Mouse (Mus musculus): ENCODE measurements around the gene St3gal4. TPM values are rescaled to one million over a fixed set of nuclear protein-coding genes. Genes with fewer than 3 reads are reported as not detected.

St3gal4 gene
- total RNA-seq, 2 experiments from 2014 or later, result 24.4 to 25.2 TPM

- intact Hi-C loops (cut with DNase I), result no loop called here
- H3K27ac ChIP-seq, result no peak overlapping the region
- H3K4me3 ChIP-seq, result no peak overlapping the region
- TF ChIP-seq CTCF (IDR thresholded peaks at IDR 0.05), result no peak
- no peak for DNase-seq (ENCODE audit: extremely low spot score in 1 of 2, low spot score in 2 of 2)
These were observed 80.0 kb downstream of the St3gal4 start for GRCm38 (mm10) chr9:35038922-35039586.

- intact Hi-C loops (cut with DNase I), result no loop called here
- TF ChIP-seq CTCF (IDR thresholded peaks at IDR 0.05), result no peak
- Histone ChIP-seq H3K4me3 (no peak overlapping the region), H3K27ac (no peak overlapping the region)
- DNase-seq (ENCODE audit: extremely low spot score in 1 of 2, low spot score in 2 of 2), result no peak
These were observed 84.0 kb downstream of the St3gal4 start for GRCm38 (mm10) chr9:35035074-35035473.

- no peak for DNase-seq (ENCODE audit: extremely low spot score in 1 of 2, low spot score in 2 of 2)
- Histone ChIP-seq H3K4me3 (no peak overlapping the region), H3K27ac (no peak overlapping the region)
- intact Hi-C loops (cut with DNase I), result loop anchor here (2.0 kb wide), 1 partner anchor 134 kb away; no protein-coding TSS in a partner anchor
- TF ChIP-seq CTCF (IDR thresholded peaks at IDR 0.05), result no peak
These were observed 86.6 kb downstream of the St3gal4 start for GRCm38 (mm10) chr9:35032457-35032856.

GRCm38 (mm10) chr9:35030823-35031222 lies 88.2 kb downstream of the St3gal4 start:
- Histone ChIP-seq H3K27ac (no peak overlapping the region), H3K4me3 (no peak overlapping the region)
- intact Hi-C loops (cut with DNase I), result no loop called here
- peak; percentile 52 for TF ChIP-seq CTCF (IDR thresholded peaks at IDR 0.05)
- no peak for DNase-seq (ENCODE audit: extremely low spot score in 1 of 2, low spot score in 2 of 2)

GRCm38 (mm10) chr9:35027382-35027997 lies 91.6 kb downstream of the St3gal4 start:
- no peak for DNase-seq (ENCODE audit: extremely low spot score in 1 of 2, low spot score in 2 of 2)
- Histone ChIP-seq H3K4me3 (no peak overlapping the region), H3K27ac (no peak overlapping the region)
- intact Hi-C loops (cut with DNase I), result no loop called here
- TF ChIP-seq CTCF (IDR thresholded peaks at IDR 0.05), result no peak

GRCm38 (mm10) chr9:35026897-35027311 lies 92.2 kb downstream of the St3gal4 start:
- DNase-seq (ENCODE audit: extremely low spot score in 1 of 2, low spot score in 2 of 2), result no peak
- no peak for TF ChIP-seq CTCF (IDR thresholded peaks at IDR 0.05)
- intact Hi-C loops (cut with DNase I), result no loop called here
- Histone ChIP-seq H3K27ac (no peak overlapping the region), H3K4me3 (no peak overlapping the region)

- intact Hi-C loops (cut with DNase I), result no loop called here
These were observed 92.8 kb downstream of the St3gal4 start for GRCm38 (mm10) chr9:35026311-35026710.

GRCm38 (mm10) chr9:35024591-35025496 lies 94.2 kb downstream of the St3gal4 start:
- no peak for TF ChIP-seq CTCF (IDR thresholded peaks at IDR 0.05)
- H3K27ac ChIP-seq, result no peak overlapping the region
- H3K4me3 ChIP-seq, result no peak overlapping the region
- intact Hi-C loops (cut with DNase I), result no loop called here
- DNase-seq (ENCODE audit: extremely low spot score in 1 of 2, low spot score in 2 of 2), result no peak

More at GRCm38 (mm10) chr9:35026311-35026710, 92.8 kb downstream of the St3gal4 start:
- no peak for DNase-seq (ENCODE audit: extremely low spot score in 1 of 2, low spot score in 2 of 2)
- H3K4me3 ChIP-seq, result no peak overlapping the region
- TF ChIP-seq CTCF (IDR thresholded peaks at IDR 0.05), result no peak
- no peak overlapping the region for H3K27ac ChIP-seq

GRCm38 (mm10) chr9:35021744-35022143 lies 97.3 kb downstream of the St3gal4 start:
- H3K27ac ChIP-seq, result no peak overlapping the region
- no peak overlapping the region for H3K4me3 ChIP-seq
- no peak for DNase-seq (ENCODE audit: extremely low spot score in 1 of 2, low spot score in 2 of 2)
- TF ChIP-seq CTCF (IDR thresholded peaks at IDR 0.05), result no peak
- intact Hi-C loops (cut with DNase I), result no loop called here

- intact Hi-C loops (cut with DNase I), result no loop called here
- no peak overlapping the region for H3K4me3 ChIP-seq
- no peak for DNase-seq (ENCODE audit: extremely low spot score in 1 of 2, low spot score in 2 of 2)
- no peak overlapping the region for H3K27ac ChIP-seq
- no peak for TF ChIP-seq CTCF (IDR thresholded peaks at IDR 0.05)
These were observed 98.9 kb downstream of the St3gal4 start for GRCm38 (mm10) chr9:35020015-35020653.

GRCm38 (mm10) chr9:35019372-35019771 lies 99.7 kb downstream of the St3gal4 start:
- intact Hi-C loops (cut with DNase I), result loop anchor here (1.0 to 10.0 kb wide), 8 partner anchors 36 to 1757 kb away; no protein-coding TSS in a partner anchor
- DNase-seq (ENCODE audit: extremely low spot score in 1 of 2, low spot score in 2 of 2), result peak; percentile 75 to 76
- TF ChIP-seq CTCF (IDR thresholded peaks at IDR 0.05), result peak; percentile 89
- Histone ChIP-seq H3K4me3 (no peak overlapping the region), H3K27ac (no peak overlapping the region)

All from left cerebral cortex, adult 2 months (tissue).